Mouse (Mus musculus) thymus, adult 2 months (tissue): ENCODE results near the gene Tmed9.

Experiments used
- CTCF ChIP-seq: fragments of 200-500 bp; IDR thresholded peaks from 2 replicates; pipeline ENCODE4 v1.5.1; 2012; ENCODE audit warnings: mild to moderate bottlenecking, control low read depth, low read length, moderate library complexity, borderline replicate concordance; ENCODE audit not compliant: control insufficient read depth, poor library complexity, insufficient read depth; ENCODE audit errors: extremely low read depth
- POLR2A ChIP-seq: fragments of 200-500 bp; IDR thresholded peaks from 2 replicates; pipeline ENCODE4 v1.6.1; 2012; ENCODE audit warnings: mild to moderate bottlenecking, low read length, control low read depth, moderate library complexity; ENCODE audit not compliant: control insufficient read depth, poor library complexity, insufficient read depth; ENCODE audit errors: extremely low read depth

GRCm38 (mm10) chr13:55555921-55556320 is 17.6 kb upstream of the Tmed9 start:
- TF ChIP-seq POLR2A: no peak
- no peak for TF ChIP-seq CTCF
